Mouse (Mus musculus) lung, adult 2 months (tissue): ENCODE measurements around the gene Wdr62.

Experiments used
- CTCF ChIP-seq: fragments of 200-500 bp; IDR thresholded peaks from 2 replicates; pipeline ENCODE4 v1.5.1; 2011; ENCODE audit warnings: mild to moderate bottlenecking, low read length, control low read depth; ENCODE audit not compliant: insufficient read depth
- POLR2A ChIP-seq: fragments of 200-500 bp; IDR thresholded peaks from 2 replicates; pipeline ENCODE4 v1.6.1; 2011; ENCODE audit warnings: low read depth, mild to moderate bottlenecking, control low read depth, low read length, borderline replicate concordance; ENCODE audit errors: extremely low read depth

- TF ChIP-seq CTCF: no peak
- no peak for TF ChIP-seq POLR2A
Observed at GRCm38 (mm10) chr7:30310136-30310535, 29.9 kb upstream of the Wdr62 start.
